Mouse (Mus musculus): ENCODE data around the gene Tigd4. TPM values are rescaled to one million over a fixed set of nuclear protein-coding genes. Genes with fewer than 3 reads are reported as not detected.

Gene Tigd4
- polyA plus RNA-seq, 1 experiment from 2014 or later: 0.05 TPM

GRCm38 (mm10) chr3:84645156-84646006, 52.0 kb downstream of the Tigd4 start:
- no peak overlapping the region for H3K9ac ChIP-seq (replicated peaks; ENCODE audit: low read depth)
- no peaks in the 10 kb centered on the region for H3K4me1 ChIP-seq (ENCODE audit: insufficient read depth, low read depth, low read length)
- WGBS: 73% methylated on average over 9 of the region's 9 CpGs
- H3K9me3 ChIP-seq (ENCODE audit: low read length): no peaks in the 10 kb centered on the region
- no peak for DNase-seq (ENCODE audit: low spot score)
- no peak overlapping the region for H3K4me2 ChIP-seq (replicated peaks; ENCODE audit: low read depth, low read length)
- TF ChIP-seq CTCF (IDR thresholded peaks at IDR 0.05) (no peak), EP300 (IDR thresholded peaks at IDR 0.05) (no peak)
- no peaks in the 10 kb centered on the region for H3K36me3 ChIP-seq (ENCODE audit: insufficient read depth, low read length)
- no peak overlapping the region for H3K27ac ChIP-seq (ENCODE audit: low read length)
- no peak overlapping the region for H3K4me3 ChIP-seq (ENCODE audit: low read depth, low read length)
- no peak for ATAC-seq
- H3K27me3 ChIP-seq (replicated peaks; ENCODE audit: insufficient read depth, low read length): no peaks in the 10 kb centered on the region

GRCm38 (mm10) chr3:84646007-84646290, 52.6 kb downstream of the Tigd4 start:
- no peak for ATAC-seq
- H3K27me3 ChIP-seq (replicated peaks; ENCODE audit: insufficient read depth, low read length): no peaks in the 10 kb centered on the region
- WGBS: 89% methylated on average over 3 of the region's 3 CpGs

GRCm38 (mm10) chr3:84646331-84646845, 53.0 kb downstream of the Tigd4 start:
- no peak overlapping the region for H3K4me2 ChIP-seq (replicated peaks; ENCODE audit: low read depth, low read length)
- no peak for TF ChIP-seq EP300 (IDR thresholded peaks at IDR 0.05)
- TF ChIP-seq CTCF (IDR thresholded peaks at IDR 0.05): no peak
- no peaks in the 10 kb centered on the region for H3K27me3 ChIP-seq (replicated peaks; ENCODE audit: insufficient read depth, low read length)
- no peak for DNase-seq (ENCODE audit: low spot score)
- WGBS: 60% methylated on average over 8 of the region's 8 CpGs
- H3K9ac ChIP-seq (replicated peaks; ENCODE audit: low read depth): no peak overlapping the region
- H3K9me3 ChIP-seq (ENCODE audit: low read length): no peaks in the 10 kb centered on the region
- H3K36me3 ChIP-seq (ENCODE audit: insufficient read depth, low read length): no peaks in the 10 kb centered on the region
- H3K4me1 ChIP-seq (ENCODE audit: insufficient read depth, low read depth, low read length): no peaks in the 10 kb centered on the region
- H3K4me3 ChIP-seq (ENCODE audit: low read depth, low read length): no peak overlapping the region
- no peak overlapping the region for H3K27ac ChIP-seq (ENCODE audit: low read length)
- no peak for ATAC-seq

More at GRCm38 (mm10) chr3:84646007-84646290, 52.6 kb downstream of the Tigd4 start:
- Histone ChIP-seq H3K4me2 (replicated peaks; ENCODE audit: low read depth, low read length) (no peak overlapping the region), H3K9me3 (ENCODE audit: low read length) (no peaks in the 10 kb centered on the region), H3K4me3 (ENCODE audit: low read depth, low read length) (no peak overlapping the region), H3K36me3 (ENCODE audit: insufficient read depth, low read length) (no peaks in the 10 kb centered on the region), H3K27ac (ENCODE audit: low read length) (no peak overlapping the region), H3K4me1 (ENCODE audit: insufficient read depth, low read depth, low read length) (no peaks in the 10 kb centered on the region), H3K9ac (replicated peaks; ENCODE audit: low read depth) (no peak overlapping the region)
- no peak for DNase-seq (ENCODE audit: low spot score)
- TF ChIP-seq CTCF (IDR thresholded peaks at IDR 0.05) (no peak), EP300 (IDR thresholded peaks at IDR 0.05) (no peak)

Other genes starting within 250 kb of the Tigd4 start
- gene Fhdc1, start 113.1 kb upstream of the Tigd4 start, polyA plus RNA-seq (2015; fragmentation: Nextera tagmentation; extraction: Ambion mirVana): 15.5 and 16.7 TPM in 2 replicates
- 60.8 and 64.0 TPM in 2 replicates for gene Arfip1, start 10.9 kb upstream of the Tigd4 start, polyA plus RNA-seq (2015; fragmentation: Nextera tagmentation; extraction: Ambion mirVana)
- 4.6 and 6.3 TPM in 2 replicates for gene Tmem154, start 72.6 kb downstream of the Tigd4 start, polyA plus RNA-seq (2015; fragmentation: Nextera tagmentation; extraction: Ambion mirVana)
- 8.2 and 8.6 TPM in 2 replicates for gene Fbxw7, start 221.7 kb downstream of the Tigd4 start, polyA plus RNA-seq (2015; fragmentation: Nextera tagmentation; extraction: Ambion mirVana)

Measured in lung, postnatal 0 days (tissue).